Mouse (Mus musculus): Measurements from ENCODE around the gene Tmem59. TPM values are rescaled to one million over a fixed set of nuclear protein-coding genes. Genes with fewer than 3 reads are reported as not detected.

Gene Tmem59
- total RNA-seq (2014; rRNA removed) (287 and 344 TPM in 2 replicates), polyA plus RNA-seq (2012; rRNA removed) (348 and 393 TPM in 2 replicates)

DNA sequence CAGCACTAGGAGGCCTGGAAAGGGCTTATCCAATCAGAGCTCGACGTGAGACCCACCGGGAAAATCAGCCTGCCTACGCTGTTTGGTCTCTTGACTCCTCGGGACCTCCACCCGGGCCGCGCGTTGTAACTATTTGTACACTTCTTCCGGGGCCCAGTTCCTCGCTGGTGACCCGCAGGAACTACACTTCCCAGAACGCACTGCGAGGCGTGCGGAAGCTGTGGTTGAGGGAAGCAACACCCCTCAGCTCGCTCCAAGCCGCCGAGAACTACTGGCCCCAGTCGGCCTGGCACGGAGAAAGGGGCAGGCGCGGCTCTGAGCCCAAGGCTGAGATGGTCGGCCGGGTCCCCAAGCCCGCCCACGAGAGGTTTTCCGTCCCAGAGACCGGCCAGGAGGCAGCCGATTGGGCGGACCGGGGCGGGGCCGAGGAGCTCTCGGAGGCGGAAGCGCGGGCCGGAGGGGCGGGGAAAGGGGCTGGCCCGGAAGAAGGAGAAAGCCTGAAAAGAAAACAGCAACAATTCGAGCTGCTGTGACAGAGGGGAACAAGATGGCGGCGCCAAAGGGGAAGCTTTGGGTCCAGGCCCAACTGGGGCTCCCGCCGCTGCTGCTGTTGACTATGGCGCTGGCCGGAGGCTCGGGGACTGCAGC, at the start of gene Tmem59:
Tmem59 (plus strand) TSS at position 218 of the 648 bp plus-strand sequence.
- Histone ChIP-seq H3K27me3 (ENCODE audit: control insufficient read depth, insufficient read depth, low read length) (no peaks in the 10 kb centered on the region), H3K79me2 (ENCODE audit: control insufficient read depth, insufficient read depth, low read length) (peaks cover 19% of the 10 kb centered on the region; the same call in 1 of the 2 replicates), H3K9ac (ENCODE audit: low read depth, low read length) (peak within 1 kb of the TSS; percentile 92), H3K36me3 (ENCODE audit: control insufficient read depth, insufficient read depth, low read length) (peaks cover 12% of the 10 kb centered on the region), H3K4me1 (ENCODE audit: control insufficient read depth, insufficient read depth, low read length) (peaks cover 13% of the 10 kb centered on the region), H3K27ac (replicated peaks; ENCODE audit: insufficient read depth, low read depth, low read length) (peak within 1 kb of the TSS; percentile 86), H3K4me3 (ENCODE audit: insufficient read depth, low read depth, low read length) (peak within 1 kb of the TSS; percentile 84)
- DNase-seq (ENCODE audit: extremely low read depth, low read depth, low spot score), result peak; percentile 93
- WGBS, result under 1% methylated on average over 48 of the region's 49 CpGs
- no peak for TF ChIP-seq CTCF (IDR thresholded peaks at IDR 0.05; ENCODE audit: low read depth, low read length)
- peak; percentile 77 for TF ChIP-seq POLR2A (IDR thresholded peaks at IDR 0.05; ENCODE audit: extremely low read depth, insufficient read depth, low read length)

DNA sequence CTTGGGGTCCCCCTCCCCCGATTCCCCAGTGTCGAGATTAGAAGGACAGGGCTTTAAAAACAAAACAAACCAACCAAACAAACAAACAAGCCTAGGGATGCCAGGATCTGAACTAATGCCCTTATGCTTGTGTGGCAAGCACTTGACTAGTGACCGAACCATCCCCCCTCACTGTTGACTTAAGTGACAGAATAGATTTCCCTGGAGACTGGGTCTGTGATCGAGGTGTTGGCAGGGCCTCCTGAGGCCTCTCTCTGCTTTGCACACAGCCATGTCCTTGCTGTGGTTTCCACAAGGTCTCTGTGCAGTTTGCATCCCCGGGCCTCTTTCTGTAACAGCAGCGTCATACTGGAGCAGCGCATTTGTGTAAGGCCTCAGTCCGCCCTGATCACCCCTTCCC, 48.8 kb upstream of the Tmem59 start:
- TF ChIP-seq POLR2A (IDR thresholded peaks at IDR 0.05; ENCODE audit: extremely low read depth, insufficient read depth, low read length) (no peak), CTCF (IDR thresholded peaks at IDR 0.05; ENCODE audit: low read depth, low read length) (no peak)
- H3K79me2 ChIP-seq (ENCODE audit: control insufficient read depth, insufficient read depth, low read length), result no peaks in the 10 kb centered on the region
- no peaks in the 10 kb centered on the region for H3K27me3 ChIP-seq (ENCODE audit: control insufficient read depth, insufficient read depth, low read length)
- H3K27ac ChIP-seq (replicated peaks; ENCODE audit: insufficient read depth, low read depth, low read length), result no peak overlapping the region
- peak; percentile 70 for DNase-seq (ENCODE audit: extremely low read depth, low read depth, low spot score)
- WGBS, result 52% methylated on average over 8 of the region's 8 CpGs
- no peak overlapping the region for H3K9ac ChIP-seq (ENCODE audit: low read depth, low read length)
- H3K36me3 ChIP-seq (ENCODE audit: control insufficient read depth, insufficient read depth, low read length), result no peaks in the 10 kb centered on the region
- H3K4me3 ChIP-seq (ENCODE audit: insufficient read depth, low read depth, low read length), result no peak overlapping the region
- peaks cover 2% of the 10 kb centered on the region; the same call in 1 of the 2 replicates for H3K4me1 ChIP-seq (ENCODE audit: control insufficient read depth, insufficient read depth, low read length)

DNA sequence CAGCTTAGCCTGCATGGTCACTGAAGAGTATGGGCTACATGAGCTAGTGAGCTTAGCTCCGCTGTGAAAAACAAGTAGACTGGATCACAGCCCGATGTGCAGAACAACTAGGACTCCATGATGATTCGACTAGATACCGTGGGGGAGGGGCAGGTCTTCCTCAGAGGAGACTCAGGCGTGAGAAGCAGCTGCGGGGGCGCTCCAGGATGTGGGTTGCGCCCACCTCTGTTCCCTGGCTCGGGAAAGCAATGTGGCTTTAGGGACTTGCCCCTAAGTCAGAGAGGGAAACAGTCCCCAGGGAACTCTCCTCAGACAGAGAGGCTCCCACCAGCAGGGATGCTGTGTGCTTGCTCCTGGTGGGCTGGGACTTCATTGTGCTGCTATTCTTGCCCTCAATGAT, 47.7 kb upstream of the Tmem59 start:
- Histone ChIP-seq H3K27me3 (ENCODE audit: control insufficient read depth, insufficient read depth, low read length) (no peaks in the 10 kb centered on the region), H3K4me1 (ENCODE audit: control insufficient read depth, insufficient read depth, low read length) (peaks cover 2% of the 10 kb centered on the region; the same call in 1 of the 2 replicates), H3K79me2 (ENCODE audit: control insufficient read depth, insufficient read depth, low read length) (no peaks in the 10 kb centered on the region), H3K36me3 (ENCODE audit: control insufficient read depth, insufficient read depth, low read length) (no peaks in the 10 kb centered on the region), H3K9ac (ENCODE audit: low read depth, low read length) (no peak overlapping the region), H3K4me3 (ENCODE audit: insufficient read depth, low read depth, low read length) (no peak overlapping the region), H3K27ac (replicated peaks; ENCODE audit: insufficient read depth, low read depth, low read length) (no peak overlapping the region)
- WGBS, result 63% methylated on average over 9 of the region's 9 CpGs
- no peak for TF ChIP-seq CTCF (IDR thresholded peaks at IDR 0.05; ENCODE audit: low read depth, low read length)
- DNase-seq (ENCODE audit: extremely low read depth, low read depth, low spot score), result no peak

GRCm38 (mm10) chr4:107134891-107135290, 43.3 kb upstream of the Tmem59 start:
- 84% methylated on average over 3 of the region's 3 CpGs for WGBS
- no peak for TF ChIP-seq POLR2A (IDR thresholded peaks at IDR 0.05; ENCODE audit: extremely low read depth, insufficient read depth, low read length)
- TF ChIP-seq CTCF (IDR thresholded peaks at IDR 0.05; ENCODE audit: low read depth, low read length), result no peak
- Histone ChIP-seq H3K27me3 (ENCODE audit: control insufficient read depth, insufficient read depth, low read length) (no peaks in the 10 kb centered on the region), H3K9ac (ENCODE audit: low read depth, low read length) (no peak overlapping the region), H3K27ac (replicated peaks; ENCODE audit: insufficient read depth, low read depth, low read length) (no peak overlapping the region), H3K4me1 (ENCODE audit: control insufficient read depth, insufficient read depth, low read length) (no peaks in the 10 kb centered on the region), H3K4me3 (ENCODE audit: insufficient read depth, low read depth, low read length) (no peak overlapping the region), H3K36me3 (ENCODE audit: control insufficient read depth, insufficient read depth, low read length) (no peaks in the 10 kb centered on the region), H3K79me2 (ENCODE audit: control insufficient read depth, insufficient read depth, low read length) (no peaks in the 10 kb centered on the region)
- no peak for DNase-seq (ENCODE audit: extremely low read depth, low read depth, low spot score)

DNA sequence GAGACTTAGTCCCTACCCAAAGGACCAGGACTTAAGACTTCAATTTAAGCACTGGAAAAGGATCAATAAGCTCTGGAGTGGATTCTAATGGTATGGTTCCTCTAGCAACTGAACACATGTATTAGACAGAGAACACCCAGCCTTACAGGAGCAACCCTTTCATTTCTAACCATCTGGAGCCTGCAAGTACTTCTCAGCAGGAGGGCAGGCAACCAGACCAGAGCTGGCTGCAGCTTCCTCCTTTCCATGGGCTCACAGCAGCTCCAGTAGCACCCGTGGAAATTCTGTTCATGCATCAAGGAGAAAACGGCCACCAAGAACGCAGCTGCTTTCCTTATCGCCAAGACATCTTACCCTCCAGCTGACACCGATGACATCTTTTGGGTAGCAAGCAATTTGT, 42.5 kb upstream of the Tmem59 start:
- TF ChIP-seq CTCF (IDR thresholded peaks at IDR 0.05; ENCODE audit: low read depth, low read length) (no peak), POLR2A (IDR thresholded peaks at IDR 0.05; ENCODE audit: extremely low read depth, insufficient read depth, low read length) (no peak)
- 79% methylated on average over 5 of the region's 5 CpGs for WGBS
- no peaks in the 10 kb centered on the region for H3K27me3 ChIP-seq (ENCODE audit: control insufficient read depth, insufficient read depth, low read length)
- H3K4me3 ChIP-seq (ENCODE audit: insufficient read depth, low read depth, low read length), result no peak overlapping the region
- H3K9ac ChIP-seq (ENCODE audit: low read depth, low read length), result no peak overlapping the region
- DNase-seq (ENCODE audit: extremely low read depth, low read depth, low spot score), result no peak
- no peaks in the 10 kb centered on the region for H3K79me2 ChIP-seq (ENCODE audit: control insufficient read depth, insufficient read depth, low read length)
- H3K36me3 ChIP-seq (ENCODE audit: control insufficient read depth, insufficient read depth, low read length), result no peaks in the 10 kb centered on the region
- H3K27ac ChIP-seq (replicated peaks; ENCODE audit: insufficient read depth, low read depth, low read length), result no peak overlapping the region
- H3K4me1 ChIP-seq (ENCODE audit: control insufficient read depth, insufficient read depth, low read length), result no peaks in the 10 kb centered on the region

DNA sequence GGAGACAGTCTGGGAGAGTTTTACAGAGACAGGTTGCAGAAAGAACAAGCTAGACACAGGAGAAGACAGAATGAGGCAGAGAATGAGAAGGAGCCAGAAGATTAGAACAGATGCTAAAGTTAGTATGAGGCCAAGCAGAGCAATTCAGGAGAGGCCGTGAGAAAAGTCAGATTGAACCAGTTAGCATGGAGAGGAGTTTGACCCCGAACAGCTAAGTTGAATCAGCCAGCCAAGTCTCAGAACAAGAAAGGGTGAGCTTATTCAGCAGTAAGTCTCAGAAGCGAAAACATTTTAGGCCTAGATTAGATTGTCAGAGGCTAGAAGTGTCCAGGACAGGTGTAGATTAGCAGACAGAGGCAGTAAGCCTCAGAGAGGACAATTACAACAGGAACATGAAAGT, 41.7 kb upstream of the Tmem59 start:
- no peak for DNase-seq (ENCODE audit: extremely low read depth, low read depth, low spot score)
- Histone ChIP-seq H3K9ac (ENCODE audit: low read depth, low read length) (no peak overlapping the region), H3K36me3 (ENCODE audit: control insufficient read depth, insufficient read depth, low read length) (no peaks in the 10 kb centered on the region), H3K79me2 (ENCODE audit: control insufficient read depth, insufficient read depth, low read length) (no peaks in the 10 kb centered on the region), H3K27ac (replicated peaks; ENCODE audit: insufficient read depth, low read depth, low read length) (no peak overlapping the region), H3K4me3 (ENCODE audit: insufficient read depth, low read depth, low read length) (no peak overlapping the region), H3K27me3 (ENCODE audit: control insufficient read depth, insufficient read depth, low read length) (no peaks in the 10 kb centered on the region), H3K4me1 (ENCODE audit: control insufficient read depth, insufficient read depth, low read length) (no peaks in the 10 kb centered on the region)
- WGBS, result 69% methylated on average over 3 of the region's 3 CpGs
- TF ChIP-seq POLR2A (IDR thresholded peaks at IDR 0.05; ENCODE audit: extremely low read depth, insufficient read depth, low read length) (no peak), CTCF (IDR thresholded peaks at IDR 0.05; ENCODE audit: low read depth, low read length) (no peak)
